Mouse (Mus musculus): ENCODE results near the gene Ube2o. TPM values are rescaled to one million over a fixed set of nuclear protein-coding genes. Genes with fewer than 3 reads are reported as not detected.
A peak's percentile ranks its signal among the peaks of the same experiment; 100 is the strongest.

Ube2o gene
- polyA plus RNA-seq, 1 experiment from 2014 or later = 4.8 TPM

DNA sequence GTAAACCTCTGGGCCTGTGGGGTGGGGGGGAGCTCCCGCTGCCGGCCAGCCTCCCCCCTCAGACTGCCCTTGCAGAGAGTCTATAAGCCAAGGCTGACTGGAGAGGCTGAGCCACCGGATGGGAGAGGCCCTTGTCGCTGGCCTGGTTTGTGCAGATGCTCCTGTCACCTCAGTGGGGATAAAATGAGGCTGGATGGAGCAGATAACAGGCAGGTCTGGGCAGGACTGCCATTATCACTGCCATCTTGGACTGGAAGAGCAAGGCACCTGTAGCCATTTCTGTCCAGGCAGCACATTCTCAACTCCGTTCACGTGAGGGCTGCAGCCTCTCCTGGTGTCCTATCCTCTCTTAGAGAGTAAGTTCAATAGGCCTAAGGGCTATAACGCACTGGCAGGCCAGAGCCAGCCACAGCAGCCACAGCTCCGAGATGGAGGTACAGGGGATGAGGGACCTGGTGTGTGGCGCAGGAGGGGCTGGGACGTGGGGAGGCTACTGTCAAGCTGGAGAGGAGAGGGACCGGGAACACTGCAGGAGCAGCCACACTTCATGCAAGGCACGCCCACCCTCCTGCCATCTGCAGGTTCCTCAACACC is 43.0 kb downstream of the Ube2o start:
- Histone ChIP-seq H3K9ac (ENCODE audit: low read length) (no peak overlapping the region), H3K4me2 (ENCODE audit: low read depth, low read length) (no peak overlapping the region), H3K27me3 (ENCODE audit: control insufficient read depth, insufficient read depth, low read length) (peaks cover 4% of the 10 kb centered on the region; the same call in 1 of the 2 replicates), H3K4me1 (ENCODE audit: control insufficient read depth, insufficient read depth, low read length) (peaks cover 8% of the 10 kb centered on the region), H3K27ac (ENCODE audit: low read length) (no peak overlapping the region), H3K9me3 (replicated peaks; ENCODE audit: control insufficient read depth, low read length) (no peaks in the 10 kb centered on the region), H3K4me3 (replicated peaks; ENCODE audit: low read length) (no peak overlapping the region), H3K36me3 (ENCODE audit: control insufficient read depth, insufficient read depth, low read length) (0 out of 2 replicates have a peak, but pooled peaks cover under 1% of the 10 kb centered on the region)
- no peak for ATAC-seq (ENCODE audit: insufficient read depth, low FRiP score)
- 83% methylated on average over 12 of the region's 12 CpGs for WGBS

DNA sequence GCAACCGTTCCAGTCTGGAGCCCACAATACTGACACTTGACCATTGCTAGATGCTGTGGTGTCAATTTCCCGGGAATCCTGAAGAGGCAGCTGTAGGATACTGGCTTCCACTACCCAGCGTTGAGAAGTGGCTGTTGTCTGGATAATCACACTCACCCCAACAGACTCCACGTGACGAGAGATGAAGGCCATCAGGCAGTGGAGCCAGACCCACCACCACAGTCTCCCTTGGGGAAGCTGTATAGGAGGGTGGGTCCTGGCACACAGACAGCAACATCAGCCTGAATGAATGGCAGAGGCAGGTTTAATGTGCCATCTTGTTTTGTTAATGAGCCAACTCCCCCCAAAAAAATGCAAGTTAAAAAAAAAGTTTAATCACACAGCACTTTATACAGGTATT is 43.9 kb downstream of the Ube2o start:
- no peaks in the 10 kb centered on the region for H3K36me3 ChIP-seq (ENCODE audit: control insufficient read depth, insufficient read depth, low read length)
- 66% methylated on average over 5 of the region's 5 CpGs for WGBS
- no peaks in the 10 kb centered on the region for H3K9me3 ChIP-seq (replicated peaks; ENCODE audit: control insufficient read depth, low read length)
- no peak overlapping the region for H3K4me3 ChIP-seq (replicated peaks; ENCODE audit: low read length)
- H3K4me1 ChIP-seq (ENCODE audit: control insufficient read depth, insufficient read depth, low read length) = peaks cover 9% of the 10 kb centered on the region
- no peak overlapping the region for H3K9ac ChIP-seq (ENCODE audit: low read length)
- no peak for ATAC-seq (ENCODE audit: insufficient read depth, low FRiP score)
- H3K27ac ChIP-seq (ENCODE audit: low read length) = no peak overlapping the region
- no peak overlapping the region for H3K4me2 ChIP-seq (ENCODE audit: low read depth, low read length)
- peaks cover 4% of the 10 kb centered on the region; the same call in 1 of the 2 replicates for H3K27me3 ChIP-seq (ENCODE audit: control insufficient read depth, insufficient read depth, low read length)

DNA sequence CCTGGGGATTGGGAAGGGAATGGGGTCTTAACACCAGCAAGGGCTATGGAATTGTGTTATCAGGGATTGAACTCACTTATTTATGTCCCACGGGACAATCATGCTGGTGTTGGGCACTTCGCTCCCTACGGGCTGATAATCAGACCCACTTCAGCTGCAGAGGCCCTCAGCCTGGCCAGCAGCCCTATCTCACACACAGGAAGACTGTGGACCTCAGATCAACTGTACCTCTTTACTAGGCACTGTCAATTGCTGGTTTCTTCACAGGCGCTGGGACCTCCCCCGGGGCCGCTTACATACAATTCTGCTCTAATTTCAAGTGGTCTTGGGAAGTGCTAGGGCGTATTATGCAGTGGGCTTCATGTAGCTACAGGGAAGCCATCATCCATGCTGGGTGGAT is 44.6 kb downstream of the Ube2o start:
- no peak overlapping the region for H3K4me2 ChIP-seq (ENCODE audit: low read depth, low read length)
- no peak for ATAC-seq (ENCODE audit: insufficient read depth, low FRiP score)
- WGBS = 90% methylated on average over 7 of the region's 7 CpGs

DNA sequence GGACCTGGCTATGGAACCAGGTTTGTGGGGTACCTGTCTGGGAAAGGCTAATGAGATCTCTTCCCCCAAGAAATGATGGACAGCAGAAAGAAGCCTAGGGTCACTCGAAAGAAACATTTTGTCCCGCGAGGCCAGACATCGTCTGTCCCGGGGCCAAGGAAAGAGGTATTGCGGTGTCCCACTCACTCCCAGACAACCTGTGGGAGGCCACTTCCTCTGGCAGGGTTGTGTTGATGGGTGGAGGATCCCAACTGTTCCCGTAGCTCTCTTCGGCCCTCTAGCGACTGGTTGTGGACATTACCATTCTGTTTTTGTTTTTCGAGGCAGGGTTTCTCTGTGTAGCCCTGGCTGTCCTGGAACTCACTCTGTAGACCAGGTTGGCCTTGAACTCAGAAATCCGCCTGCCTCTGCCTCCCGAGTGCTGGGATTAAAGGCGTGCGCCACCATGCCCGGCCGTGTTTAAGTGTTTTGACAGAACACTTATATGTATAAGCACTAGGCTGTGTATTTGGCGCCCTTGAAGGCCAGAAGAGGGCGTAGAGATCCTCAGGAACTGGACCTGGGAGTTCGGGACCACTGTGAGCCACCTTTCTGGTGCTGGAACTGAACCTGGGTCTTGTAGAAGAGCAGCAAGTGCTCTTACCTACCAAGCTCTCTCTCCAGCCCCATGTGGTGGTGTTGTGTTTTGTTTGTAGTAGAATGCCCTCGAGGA is 46.9 kb downstream of the Ube2o start:
- peaks cover 35% of the 10 kb centered on the region for H3K4me1 ChIP-seq (ENCODE audit: control insufficient read depth, insufficient read depth, low read length)
- H3K4me3 ChIP-seq (replicated peaks; ENCODE audit: low read length) = peak overlapping the region; percentile 65
- peak; percentile 59 for ATAC-seq (ENCODE audit: insufficient read depth, low FRiP score)
- H3K27ac ChIP-seq (ENCODE audit: low read length) = no peak overlapping the region
- no peaks in the 10 kb centered on the region for H3K9me3 ChIP-seq (replicated peaks; ENCODE audit: control insufficient read depth, low read length)
- peak overlapping the region; percentile 78 for H3K9ac ChIP-seq (ENCODE audit: low read length)
- H3K4me2 ChIP-seq (ENCODE audit: low read depth, low read length) = peak overlapping the region; percentile 97
- H3K36me3 ChIP-seq (ENCODE audit: control insufficient read depth, insufficient read depth, low read length) = no peaks in the 10 kb centered on the region
- WGBS = 15% methylated on average over 20 of the region's 20 CpGs
- H3K27me3 ChIP-seq (ENCODE audit: control insufficient read depth, insufficient read depth, low read length) = peaks cover 9% of the 10 kb centered on the region

More for the DNA sequence above, 44.6 kb downstream of the Ube2o start:
- H3K9ac ChIP-seq (ENCODE audit: low read length) = no peak overlapping the region
- H3K4me1 ChIP-seq (ENCODE audit: control insufficient read depth, insufficient read depth, low read length) = peaks cover 16% of the 10 kb centered on the region
- H3K4me3 ChIP-seq (replicated peaks; ENCODE audit: low read length) = no peak overlapping the region
- H3K9me3 ChIP-seq (replicated peaks; ENCODE audit: control insufficient read depth, low read length) = no peaks in the 10 kb centered on the region
- H3K27me3 ChIP-seq (ENCODE audit: control insufficient read depth, insufficient read depth, low read length) = peaks cover 9% of the 10 kb centered on the region; the same call in 1 of the 2 replicates
- no peak overlapping the region for H3K27ac ChIP-seq (ENCODE audit: low read length)
- no peaks in the 10 kb centered on the region for H3K36me3 ChIP-seq (ENCODE audit: control insufficient read depth, insufficient read depth, low read length)

DNA sequence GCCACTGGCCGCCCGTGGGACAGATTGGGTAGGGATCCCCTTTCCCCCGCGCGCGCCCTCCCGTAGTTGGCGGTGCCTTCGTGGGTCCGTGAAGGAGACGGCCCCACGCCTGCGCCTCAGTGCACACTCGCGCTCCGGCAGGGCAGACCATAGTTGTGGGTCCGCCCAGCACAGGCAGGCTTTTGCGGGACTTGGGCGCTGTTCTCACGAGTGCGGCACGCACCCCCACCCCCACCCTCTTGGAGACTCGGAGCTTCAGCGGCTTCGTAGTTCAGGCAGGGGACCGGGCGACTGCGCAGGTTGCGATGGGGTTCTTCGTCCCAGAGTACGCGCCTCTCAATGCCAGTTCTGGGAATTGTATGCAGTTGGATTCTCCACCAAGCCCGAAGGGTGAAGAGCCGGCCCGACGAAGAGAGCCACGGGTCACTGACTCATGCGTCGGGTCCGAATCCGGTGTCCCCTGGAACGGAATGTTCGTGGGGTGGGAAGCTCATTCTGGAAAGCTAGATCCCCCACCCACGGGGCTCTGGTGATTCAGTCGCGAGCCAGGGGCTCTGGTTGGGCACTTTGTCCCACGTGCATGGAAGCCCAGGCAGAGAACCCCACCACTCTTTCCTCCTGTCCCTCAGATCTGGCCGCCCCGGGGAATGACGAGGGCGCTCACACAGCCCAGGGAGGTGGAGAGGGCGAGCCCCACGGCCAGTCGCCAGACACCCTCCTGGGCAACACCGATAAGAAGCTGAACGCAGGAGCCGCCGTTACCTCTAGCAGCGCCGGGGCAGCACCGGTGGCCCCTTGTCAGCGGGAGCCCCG is 47.7 kb downstream of the Ube2o start:
- Histone ChIP-seq H3K27me3 (ENCODE audit: control insufficient read depth, insufficient read depth, low read length) (peaks cover 9% of the 10 kb centered on the region), H3K9me3 (replicated peaks; ENCODE audit: control insufficient read depth, low read length) (no peaks in the 10 kb centered on the region), H3K36me3 (ENCODE audit: control insufficient read depth, insufficient read depth, low read length) (no peaks in the 10 kb centered on the region), H3K27ac (ENCODE audit: low read length) (peak overlapping the region; percentile 74), H3K4me3 (replicated peaks; ENCODE audit: low read length) (peak overlapping the region; percentile 65), H3K9ac (ENCODE audit: low read length) (peak overlapping the region; percentile 78), H3K4me2 (ENCODE audit: low read depth, low read length) (peak overlapping the region; percentile 97), H3K4me1 (ENCODE audit: control insufficient read depth, insufficient read depth, low read length) (peaks cover 35% of the 10 kb centered on the region)
- ATAC-seq (ENCODE audit: insufficient read depth, low FRiP score) = peak; percentile 38; the same call in 1 of the 2 replicates
- under 1% methylated on average over 63 of the region's 63 CpGs for WGBS

DNA sequence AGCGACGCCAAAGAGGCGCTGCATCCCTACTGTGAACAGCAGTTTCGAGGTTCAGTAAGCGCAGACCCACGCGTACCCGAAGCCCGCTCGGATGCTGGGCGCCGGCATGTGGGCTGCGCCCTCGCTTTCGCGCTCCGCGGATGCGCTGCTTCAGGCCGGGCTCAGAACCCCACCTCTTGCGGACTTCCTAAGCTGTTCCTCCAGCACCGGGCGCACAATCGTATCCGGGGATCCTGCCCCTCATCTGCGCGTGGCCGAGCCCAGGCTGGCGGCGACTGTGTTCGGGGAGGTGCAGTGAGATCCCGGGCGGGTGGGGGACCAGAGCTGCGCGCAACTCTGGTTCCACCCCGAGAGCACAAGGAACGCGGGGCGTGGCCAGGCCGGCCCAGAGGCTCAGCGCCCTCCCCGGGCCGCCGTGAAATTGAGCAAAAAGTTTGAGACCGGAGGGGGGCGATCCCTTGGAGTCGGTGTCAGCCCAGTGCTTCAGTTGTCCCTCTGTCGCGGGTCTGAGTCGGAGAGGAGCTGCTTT is 48.4 kb downstream of the Ube2o start:
- peaks cover 9% of the 10 kb centered on the region for H3K27me3 ChIP-seq (ENCODE audit: control insufficient read depth, insufficient read depth, low read length)
- under 1% methylated on average over 50 of the region's 50 CpGs for WGBS
- H3K4me1 ChIP-seq (ENCODE audit: control insufficient read depth, insufficient read depth, low read length) = peaks cover 35% of the 10 kb centered on the region
- H3K36me3 ChIP-seq (ENCODE audit: control insufficient read depth, insufficient read depth, low read length) = no peaks in the 10 kb centered on the region
- peak overlapping the region; percentile 78 for H3K9ac ChIP-seq (ENCODE audit: low read length)
- peak overlapping the region; percentile 65 for H3K4me3 ChIP-seq (replicated peaks; ENCODE audit: low read length)
- H3K9me3 ChIP-seq (replicated peaks; ENCODE audit: control insufficient read depth, low read length) = no peaks in the 10 kb centered on the region
- ATAC-seq (ENCODE audit: insufficient read depth, low FRiP score) = peak; percentile 76
- H3K27ac ChIP-seq (ENCODE audit: low read length) = peak overlapping the region; percentile 74
- peak overlapping the region; percentile 97 for H3K4me2 ChIP-seq (ENCODE audit: low read depth, low read length)

DNA sequence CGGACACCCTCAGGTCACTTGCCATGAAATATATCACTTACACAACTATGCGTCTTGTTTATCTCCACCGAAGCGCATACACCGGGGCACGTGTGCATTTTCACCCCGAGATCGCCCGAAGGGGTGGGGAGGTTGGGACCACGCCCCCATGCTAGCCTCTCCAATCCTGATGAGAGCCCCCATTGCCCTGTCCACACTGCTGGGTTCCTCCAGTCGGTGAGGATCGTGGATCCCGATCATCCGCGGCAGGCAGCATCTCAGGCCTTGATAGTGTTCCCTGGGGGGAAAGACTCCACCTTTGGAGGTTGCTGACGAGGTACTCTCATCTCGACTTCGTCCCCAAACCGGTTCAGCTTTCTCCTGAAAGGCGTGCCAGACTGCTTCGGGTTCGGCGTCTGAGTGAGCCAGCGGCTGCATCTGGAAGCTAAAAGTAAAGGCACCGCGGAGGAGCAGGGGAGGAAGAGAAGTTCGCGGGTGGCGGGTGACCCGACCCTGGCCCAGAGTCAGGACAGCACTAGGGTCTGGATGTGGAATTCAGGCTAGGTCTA is 48.9 kb downstream of the Ube2o start:
- H3K9me3 ChIP-seq (replicated peaks; ENCODE audit: control insufficient read depth, low read length) = no peaks in the 10 kb centered on the region
- ATAC-seq (ENCODE audit: insufficient read depth, low FRiP score) = no peak; the same call in 1 of the 2 replicates
- H3K4me3 ChIP-seq (replicated peaks; ENCODE audit: low read length) = peak overlapping the region; percentile 65
- H3K4me1 ChIP-seq (ENCODE audit: control insufficient read depth, insufficient read depth, low read length) = peaks cover 35% of the 10 kb centered on the region
- H3K27ac ChIP-seq (ENCODE audit: low read length) = peak overlapping the region; percentile 74
- H3K9ac ChIP-seq (ENCODE audit: low read length) = peak overlapping the region; percentile 78
- H3K4me2 ChIP-seq (ENCODE audit: low read depth, low read length) = peak overlapping the region; percentile 97
- H3K27me3 ChIP-seq (ENCODE audit: control insufficient read depth, insufficient read depth, low read length) = peaks cover 9% of the 10 kb centered on the region
- no peaks in the 10 kb centered on the region for H3K36me3 ChIP-seq (ENCODE audit: control insufficient read depth, insufficient read depth, low read length)
- WGBS = under 1% methylated on average over 30 of the region's 30 CpGs

DNA sequence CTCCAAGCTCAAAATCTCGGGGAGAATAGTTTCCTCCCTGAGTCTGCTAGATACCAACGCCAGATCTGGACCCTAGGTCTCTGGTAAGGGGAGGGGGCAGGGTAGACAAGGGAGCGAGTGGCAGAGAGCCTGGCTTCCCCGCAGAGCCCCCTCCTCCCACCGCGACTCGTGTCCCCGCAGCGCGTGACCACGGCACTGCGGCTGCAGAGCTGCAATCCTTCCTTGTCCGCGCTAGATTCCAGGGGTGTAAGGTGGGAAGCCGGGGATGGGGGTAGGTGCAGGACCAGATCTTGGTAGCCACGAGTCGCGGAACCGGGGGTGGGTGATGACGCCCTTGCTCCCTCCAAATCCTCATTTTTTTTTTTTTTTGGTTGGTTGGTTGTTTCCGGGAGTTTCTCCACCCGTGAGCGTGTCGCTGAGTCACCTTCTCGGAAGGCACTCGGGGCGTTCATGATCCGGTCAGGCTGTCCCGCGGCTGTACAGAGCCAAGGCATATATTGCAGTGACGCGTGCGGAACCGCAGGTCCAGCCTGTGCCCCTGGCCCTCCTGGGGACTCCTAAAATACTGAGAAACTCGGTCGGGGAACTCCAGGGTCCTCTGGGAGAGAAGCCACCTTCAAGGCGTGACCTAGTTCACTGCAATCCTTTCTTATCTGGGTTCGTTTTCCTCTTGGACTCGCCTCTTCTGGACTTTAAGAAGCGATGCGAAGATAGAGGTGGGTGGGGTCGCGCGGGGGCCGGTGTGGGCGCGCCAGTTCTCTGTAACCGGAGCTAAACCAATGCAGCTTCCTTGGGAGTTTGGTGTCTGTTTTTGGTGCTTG is 49.7 kb downstream of the Ube2o start:
- peak overlapping the region; percentile 41 for H3K27ac ChIP-seq (ENCODE audit: low read length)
- H3K27me3 ChIP-seq (ENCODE audit: control insufficient read depth, insufficient read depth, low read length) = peaks cover 9% of the 10 kb centered on the region
- peaks cover 35% of the 10 kb centered on the region for H3K4me1 ChIP-seq (ENCODE audit: control insufficient read depth, insufficient read depth, low read length)
- ATAC-seq (ENCODE audit: insufficient read depth, low FRiP score) = no peak
- H3K4me2 ChIP-seq (ENCODE audit: low read depth, low read length) = peak overlapping the region; percentile 97
- no peaks in the 10 kb centered on the region for H3K9me3 ChIP-seq (replicated peaks; ENCODE audit: control insufficient read depth, low read length)
- WGBS = 2% methylated on average over 48 of the region's 48 CpGs
- peak overlapping the region; percentile 65 for H3K4me3 ChIP-seq (replicated peaks; ENCODE audit: low read length)
- H3K36me3 ChIP-seq (ENCODE audit: control insufficient read depth, insufficient read depth, low read length) = no peaks in the 10 kb centered on the region
- H3K9ac ChIP-seq (ENCODE audit: low read length) = peak overlapping the region; percentile 78
